Mouse (Mus musculus): ENCODE measurements around the gene Zfc3h1. TPM values are rescaled to one million over a fixed set of nuclear protein-coding genes. Genes with fewer than 3 reads are reported as not detected.

Zfc3h1 gene
- polyA plus RNA-seq, 1 experiment: 5.3 TPM

GRCm38 (mm10) chr10:115414056-115414455 lies 29.3 kb downstream of the Zfc3h1 start:
- Histone ChIP-seq H3K27ac (ENCODE audit: insufficient read depth, low read depth, low read length) (no peak overlapping the region), H3K36me3 (ENCODE audit: control insufficient read depth, insufficient read depth, low read length) (peaks cover 56% of the 10 kb centered on the region)

GRCm38 (mm10) chr10:115421976-115422375 lies 37.2 kb downstream of the Zfc3h1 start:
- WGBS: 92% methylated on average over 4 of the region's 4 CpGs
- no peak overlapping the region for H3K4me3 ChIP-seq (ENCODE audit: low read depth, low read length)
- no peaks in the 10 kb centered on the region for H3K4me1 ChIP-seq (ENCODE audit: control insufficient read depth, insufficient read depth, insufficient read length, low read length)
- H3K27ac ChIP-seq (ENCODE audit: insufficient read depth, low read depth, low read length): no peak overlapping the region
- H3K27me3 ChIP-seq (ENCODE audit: control insufficient read depth, insufficient read depth, low read length): no peaks in the 10 kb centered on the region
- H3K36me3 ChIP-seq (ENCODE audit: control insufficient read depth, insufficient read depth, low read length): peaks cover 56% of the 10 kb centered on the region
- TF ChIP-seq CTCF (IDR thresholded peaks at IDR 0.05; ENCODE audit: extremely low read depth, insufficient read length, insufficient replicate concordance, low read depth, low read length) (no peak), POLR2A (IDR thresholded peaks at IDR 0.05; ENCODE audit: low read depth, low read length) (no peak)

More at GRCm38 (mm10) chr10:115414056-115414455, 29.3 kb downstream of the Zfc3h1 start:
- WGBS: 80% methylated on average over 3 of the region's 3 CpGs
- Histone ChIP-seq H3K4me1 (ENCODE audit: control insufficient read depth, insufficient read depth, insufficient read length, low read length) (no peaks in the 10 kb centered on the region), H3K4me3 (ENCODE audit: low read depth, low read length) (no peak overlapping the region), H3K27me3 (ENCODE audit: control insufficient read depth, insufficient read depth, low read length) (no peaks in the 10 kb centered on the region)
- TF ChIP-seq CTCF (IDR thresholded peaks at IDR 0.05; ENCODE audit: extremely low read depth, insufficient read length, insufficient replicate concordance, low read depth, low read length) (no peak), POLR2A (IDR thresholded peaks at IDR 0.05; ENCODE audit: low read depth, low read length) (no peak)

- no peak for TF ChIP-seq CTCF (IDR thresholded peaks at IDR 0.05; ENCODE audit: extremely low read depth, insufficient read length, insufficient replicate concordance, low read depth, low read length)
- no peak for TF ChIP-seq POLR2A (IDR thresholded peaks at IDR 0.05; ENCODE audit: low read depth, low read length)
- H3K27ac ChIP-seq (ENCODE audit: insufficient read depth, low read depth, low read length): no peak overlapping the region
- no peaks in the 10 kb centered on the region for H3K27me3 ChIP-seq (ENCODE audit: control insufficient read depth, insufficient read depth, low read length)
- no peak overlapping the region for H3K4me3 ChIP-seq (ENCODE audit: low read depth, low read length)
- H3K4me1 ChIP-seq (ENCODE audit: control insufficient read depth, insufficient read depth, insufficient read length, low read length): no peaks in the 10 kb centered on the region
- WGBS: 77% methylated on average over 2 of the region's 2 CpGs
- H3K36me3 ChIP-seq (ENCODE audit: control insufficient read depth, insufficient read depth, low read length): peaks cover 65% of the 10 kb centered on the region
Observed at GRCm38 (mm10) chr10:115425351-115425750, 40.6 kb downstream of the Zfc3h1 start.

- whole genome bisulfite sequencing: 87% methylated on average over 4 of the region's 4 CpGs
- no peak for TF ChIP-seq POLR2A (IDR thresholded peaks at IDR 0.05; ENCODE audit: low read depth, low read length)
- TF ChIP-seq CTCF (IDR thresholded peaks at IDR 0.05; ENCODE audit: extremely low read depth, insufficient read length, insufficient replicate concordance, low read depth, low read length): no peak
- no peaks in the 10 kb centered on the region for H3K4me1 ChIP-seq (ENCODE audit: control insufficient read depth, insufficient read depth, insufficient read length, low read length)
- no peaks in the 10 kb centered on the region for H3K27me3 ChIP-seq (ENCODE audit: control insufficient read depth, insufficient read depth, low read length)
- no peak overlapping the region for H3K4me3 ChIP-seq (ENCODE audit: low read depth, low read length)
- H3K36me3 ChIP-seq (ENCODE audit: control insufficient read depth, insufficient read depth, low read length): peaks cover 16% of the 10 kb centered on the region
- no peak overlapping the region for H3K27ac ChIP-seq (ENCODE audit: insufficient read depth, low read depth, low read length)
Observed at GRCm38 (mm10) chr10:115437286-115437685, 52.5 kb downstream of the Zfc3h1 start.

GRCm38 (mm10) chr10:115448614-115449013 lies 63.9 kb downstream of the Zfc3h1 start:
- H3K27ac ChIP-seq (ENCODE audit: insufficient read depth, low read depth, low read length): no peak overlapping the region
- no peak for TF ChIP-seq POLR2A (IDR thresholded peaks at IDR 0.05; ENCODE audit: low read depth, low read length)
- TF ChIP-seq CTCF (IDR thresholded peaks at IDR 0.05; ENCODE audit: extremely low read depth, insufficient read length, insufficient replicate concordance, low read depth, low read length): no peak
- no peaks in the 10 kb centered on the region for H3K4me1 ChIP-seq (ENCODE audit: control insufficient read depth, insufficient read depth, insufficient read length, low read length)
- no peaks in the 10 kb centered on the region for H3K36me3 ChIP-seq (ENCODE audit: control insufficient read depth, insufficient read depth, low read length)
- no peaks in the 10 kb centered on the region for H3K27me3 ChIP-seq (ENCODE audit: control insufficient read depth, insufficient read depth, low read length)
- 90% methylated on average over 13 of the region's 13 CpGs for WGBS
- H3K4me3 ChIP-seq (ENCODE audit: low read depth, low read length): no peak overlapping the region

GRCm38 (mm10) chr10:115457368-115458021 lies 72.7 kb downstream of the Zfc3h1 start:
- H3K27ac ChIP-seq (ENCODE audit: insufficient read depth, low read depth, low read length): no peak overlapping the region
- no peaks in the 10 kb centered on the region for H3K36me3 ChIP-seq (ENCODE audit: control insufficient read depth, insufficient read depth, low read length)
- H3K4me3 ChIP-seq (ENCODE audit: low read depth, low read length): no peak overlapping the region
- H3K27me3 ChIP-seq (ENCODE audit: control insufficient read depth, insufficient read depth, low read length): no peaks in the 10 kb centered on the region
- no peak for TF ChIP-seq CTCF (IDR thresholded peaks at IDR 0.05; ENCODE audit: extremely low read depth, insufficient read length, insufficient replicate concordance, low read depth, low read length)
- no peak for TF ChIP-seq POLR2A (IDR thresholded peaks at IDR 0.05; ENCODE audit: low read depth, low read length)
- WGBS: 67% methylated on average over 6 of the region's 6 CpGs
- no peaks in the 10 kb centered on the region for H3K4me1 ChIP-seq (ENCODE audit: control insufficient read depth, insufficient read depth, insufficient read length, low read length)

GRCm38 (mm10) chr10:115462646-115463045 lies 77.9 kb downstream of the Zfc3h1 start:
- TF ChIP-seq CTCF (IDR thresholded peaks at IDR 0.05; ENCODE audit: extremely low read depth, insufficient read length, insufficient replicate concordance, low read depth, low read length) (no peak), POLR2A (IDR thresholded peaks at IDR 0.05; ENCODE audit: low read depth, low read length) (no peak)
- H3K4me3 ChIP-seq (ENCODE audit: low read depth, low read length): no peak overlapping the region
- no peaks in the 10 kb centered on the region for H3K4me1 ChIP-seq (ENCODE audit: control insufficient read depth, insufficient read depth, insufficient read length, low read length)
- no peak overlapping the region for H3K27ac ChIP-seq (ENCODE audit: insufficient read depth, low read depth, low read length)
- H3K27me3 ChIP-seq (ENCODE audit: control insufficient read depth, insufficient read depth, low read length): no peaks in the 10 kb centered on the region
- no peaks in the 10 kb centered on the region for H3K36me3 ChIP-seq (ENCODE audit: control insufficient read depth, insufficient read depth, low read length)
- WGBS: 72% methylated on average over 5 of the region's 5 CpGs

Measured in small intestine, adult 2 months (tissue).